Mouse (Mus musculus) 416B (cell line): ENCODE data around the gene Tmem120b.

ENCODE experiments used
- DNase-seq: peaks from one replicate; pipeline ENCODE4 v3.0.0; 2011; ENCODE audit warnings: low read depth

Tmem120b gene

DNA sequence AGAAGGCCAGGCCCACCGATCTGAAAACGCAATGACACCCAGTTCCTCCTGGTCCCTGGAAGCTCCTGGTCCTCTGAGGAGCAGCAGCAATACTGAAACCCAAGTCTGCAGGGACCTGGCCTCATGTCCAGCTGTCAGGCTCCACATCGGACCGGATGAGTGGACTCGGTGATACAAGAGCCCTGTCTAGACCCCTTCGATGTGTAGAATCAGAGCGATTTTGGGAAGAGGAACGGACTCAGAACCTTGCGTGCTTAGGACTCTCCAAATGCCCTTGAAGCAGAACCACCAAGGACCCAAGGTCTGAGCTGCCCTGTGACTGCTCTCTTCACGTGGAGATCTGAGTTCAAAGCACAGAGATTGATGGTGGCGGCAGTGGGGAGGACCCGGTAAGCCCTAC, at the start of gene Tmem120b:
Gene Tmem120b, plus strand, starts transcription at position 301 of the 400 bp plus-strand sequence.
- no peak for DNase-seq

DNA sequence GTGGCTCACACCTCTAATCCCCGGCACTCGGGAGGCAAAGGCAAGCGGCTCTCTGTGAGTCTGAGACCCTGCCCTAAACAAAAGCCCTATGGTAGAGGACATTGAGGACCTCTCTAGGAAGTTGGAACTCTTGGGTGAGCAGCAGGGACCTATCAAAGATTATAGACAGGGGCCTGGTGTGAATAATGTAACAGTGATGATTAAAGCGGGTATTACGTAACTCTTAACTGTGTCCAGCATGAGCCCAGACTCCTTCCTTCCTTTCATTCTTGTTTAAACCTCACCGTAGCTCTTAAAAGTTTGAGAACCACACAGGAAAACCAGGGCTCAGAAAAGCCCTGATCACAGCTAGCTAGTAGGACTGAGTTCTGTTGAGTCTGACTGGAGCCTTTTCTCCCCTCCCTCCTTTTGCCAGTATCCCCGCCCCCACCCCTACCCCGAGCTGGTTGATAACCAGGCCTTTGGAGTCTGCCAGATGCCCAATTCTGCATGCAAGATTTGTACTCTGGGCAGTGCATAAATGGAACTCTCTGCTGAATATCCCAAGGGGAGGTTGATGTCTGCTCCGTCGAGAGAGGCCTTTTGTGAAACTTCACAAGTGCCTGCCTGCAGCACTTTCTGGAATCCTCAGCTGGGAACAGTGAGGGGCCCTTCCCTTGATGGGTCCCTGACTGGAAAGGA, 48.7 kb upstream of the Tmem120b start:
- DNase-seq = peak; percentile 97

DNA sequence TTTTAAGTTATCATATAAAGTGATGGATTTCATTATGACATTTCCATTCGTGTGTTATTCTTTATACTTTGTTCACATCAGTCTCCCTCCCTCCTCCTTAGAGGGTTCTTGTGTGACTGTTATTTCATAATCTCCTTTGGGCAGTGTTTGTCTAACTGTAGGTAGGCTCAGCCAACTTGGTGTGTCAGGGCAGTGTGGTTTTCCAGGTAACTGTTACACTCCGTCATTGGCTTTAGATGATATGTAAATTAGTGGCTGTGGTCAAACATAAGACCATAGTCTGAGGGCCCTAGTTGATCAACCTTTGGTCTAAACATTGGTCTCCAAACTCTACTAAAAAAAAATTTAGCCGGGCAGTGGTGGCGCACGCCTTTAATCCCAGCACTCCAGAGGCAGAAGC, 47.8 kb upstream of the Tmem120b start:
- DNase-seq = peak; percentile 76

DNA sequence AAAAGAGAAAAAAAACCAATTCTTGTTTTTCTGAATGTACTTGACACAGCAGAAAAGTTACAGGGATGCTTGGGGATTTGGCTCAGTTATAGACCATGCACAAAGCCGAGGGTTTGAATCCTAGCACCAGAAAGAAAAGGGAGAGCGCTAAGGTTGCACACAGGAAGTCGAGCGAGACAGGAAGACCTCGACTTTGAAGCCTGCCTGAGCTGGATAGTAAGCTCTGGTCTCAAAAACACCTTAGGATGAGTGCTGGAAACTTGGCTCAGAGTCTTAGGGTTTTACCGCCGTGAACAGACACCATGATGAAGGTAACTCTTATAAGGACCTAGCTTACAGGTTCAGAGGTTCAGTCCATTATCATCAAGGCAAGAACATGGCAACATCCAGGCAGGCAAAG, 46.8 kb upstream of the Tmem120b start:
- no peak for DNase-seq

DNA sequence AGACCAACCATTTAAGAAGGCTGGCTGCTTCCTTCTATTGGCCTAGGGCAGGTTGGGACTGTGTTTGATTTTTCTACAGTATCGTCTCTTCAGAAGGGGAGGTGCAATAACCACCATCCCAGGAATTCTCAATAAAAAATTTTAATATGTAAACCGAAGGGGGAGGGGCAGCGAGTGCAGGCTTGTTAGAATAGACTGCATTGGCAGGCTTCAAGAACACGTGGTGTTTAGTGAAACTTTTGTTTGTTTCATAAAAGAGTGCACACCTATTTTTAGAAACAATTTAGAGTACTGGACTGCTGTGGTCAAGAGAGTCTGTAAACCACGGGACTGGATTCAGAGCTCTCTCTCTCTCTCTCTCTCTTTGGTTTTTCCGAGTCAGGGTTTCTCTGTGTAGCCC, 45.2 kb upstream of the Tmem120b start:
- DNase-seq = peak; percentile 35

DNA sequence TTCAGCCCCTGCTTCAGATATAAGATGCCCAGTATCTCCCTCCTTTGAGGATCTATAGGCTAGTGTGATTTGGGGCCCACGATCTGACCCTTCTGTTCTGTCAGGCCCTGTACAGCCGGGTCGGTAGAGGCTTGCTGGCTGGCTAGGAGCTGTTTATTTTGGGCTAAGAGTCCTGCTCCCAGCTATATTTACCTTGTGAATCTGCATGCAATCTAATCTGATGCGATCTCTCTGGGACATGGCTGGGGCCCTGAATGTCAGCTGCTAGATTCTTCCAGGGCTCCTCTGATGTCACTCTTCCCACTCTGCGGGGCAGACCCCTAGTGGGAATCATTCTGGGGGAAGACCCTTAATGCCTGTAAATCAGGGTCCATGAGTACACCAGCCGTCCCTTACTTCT, 43.9 kb upstream of the Tmem120b start:
- DNase-seq = no peak

DNA sequence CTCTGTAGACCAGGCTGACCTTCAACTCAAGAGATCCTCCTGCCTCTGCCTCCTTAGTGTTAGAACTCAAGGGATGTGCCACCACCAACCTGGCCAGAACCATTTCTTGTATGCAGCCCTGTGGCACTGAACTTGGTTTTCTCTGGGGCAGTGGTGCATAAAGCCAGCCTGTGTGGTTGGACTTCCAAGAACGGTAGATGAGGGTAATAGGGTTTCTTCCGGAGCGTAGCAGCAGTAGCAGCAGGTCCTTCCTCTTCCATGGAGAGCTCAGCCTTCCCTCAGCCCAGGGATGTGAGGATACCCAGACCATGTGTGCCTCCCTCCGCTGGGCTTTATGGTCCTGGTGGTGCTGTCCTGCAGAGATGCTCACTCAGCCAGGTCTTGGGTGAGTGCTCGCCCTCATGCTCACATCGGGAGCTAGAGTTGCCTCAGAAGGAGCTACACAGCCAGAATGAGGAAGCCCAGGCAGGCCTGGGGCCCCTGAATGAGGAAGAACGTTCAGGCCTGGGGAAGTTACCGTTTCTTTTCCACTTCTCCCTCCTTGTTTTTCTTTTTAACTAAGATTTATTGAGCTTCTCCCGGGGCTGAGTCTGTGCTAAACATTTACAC, 43.1 kb upstream of the Tmem120b start:
- DNase-seq = peak; percentile 71

DNA sequence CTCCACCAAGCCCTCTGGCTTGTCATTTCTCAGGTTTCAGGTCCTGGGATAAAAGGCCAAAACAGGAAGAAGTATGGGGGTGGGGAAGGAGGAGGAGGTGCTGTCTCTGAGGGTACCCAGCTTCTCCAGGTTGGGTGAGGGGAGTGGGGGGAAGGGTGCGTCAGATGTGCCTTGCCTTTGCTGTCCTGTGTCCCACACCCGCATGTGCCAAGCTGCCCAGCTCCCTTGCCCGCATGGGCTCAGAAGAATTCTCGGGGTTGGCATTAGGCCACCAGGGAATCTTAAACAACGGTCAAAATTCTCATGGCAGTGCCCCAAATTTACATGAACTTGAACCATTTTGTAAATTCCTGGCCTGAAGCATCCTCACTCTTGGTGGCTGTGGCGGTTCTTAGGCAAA, 41.8 kb upstream of the Tmem120b start:
- DNase-seq = no peak

DNA sequence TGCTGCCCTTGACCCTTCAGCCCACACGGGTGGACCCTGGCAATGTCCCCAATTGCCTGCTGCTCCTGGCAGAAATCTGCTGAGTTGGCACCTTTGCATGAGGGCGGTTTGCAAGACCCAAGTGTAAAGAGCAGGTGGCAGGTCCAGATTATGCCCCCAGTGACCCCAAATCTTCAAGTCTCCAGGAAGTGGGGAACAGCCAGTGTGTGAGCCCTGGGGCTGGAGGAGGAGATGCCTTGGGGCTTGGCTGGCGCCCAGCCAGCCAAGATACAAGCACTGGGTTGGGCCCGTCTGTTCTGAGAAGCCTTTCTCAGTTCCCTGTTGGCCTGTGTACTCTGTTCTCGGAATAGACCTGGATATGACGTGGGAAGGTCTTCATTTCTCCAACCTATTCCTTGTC, 40.8 kb upstream of the Tmem120b start:
- DNase-seq = peak; percentile 54

DNA sequence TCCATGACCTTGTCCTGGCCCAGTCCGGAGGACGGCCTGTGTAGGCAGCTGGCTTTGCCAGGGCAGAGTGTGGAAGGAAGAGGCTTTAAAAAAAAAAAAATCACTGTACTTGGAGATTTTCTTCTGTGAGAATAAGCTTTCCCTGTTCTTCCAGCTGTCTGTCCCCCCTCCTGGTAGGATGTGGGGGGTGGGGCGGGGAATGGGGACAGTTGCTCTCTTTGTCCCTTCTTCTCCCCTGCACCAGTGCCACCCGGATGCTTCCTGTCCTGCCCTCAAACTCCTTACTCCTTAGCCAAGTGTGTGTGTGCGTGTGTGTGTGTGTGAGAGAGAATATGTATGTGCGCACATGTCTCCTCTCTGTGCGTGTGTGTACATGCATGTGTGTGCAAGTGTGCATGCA, 38.5 kb upstream of the Tmem120b start:
- DNase-seq = no peak

DNA sequence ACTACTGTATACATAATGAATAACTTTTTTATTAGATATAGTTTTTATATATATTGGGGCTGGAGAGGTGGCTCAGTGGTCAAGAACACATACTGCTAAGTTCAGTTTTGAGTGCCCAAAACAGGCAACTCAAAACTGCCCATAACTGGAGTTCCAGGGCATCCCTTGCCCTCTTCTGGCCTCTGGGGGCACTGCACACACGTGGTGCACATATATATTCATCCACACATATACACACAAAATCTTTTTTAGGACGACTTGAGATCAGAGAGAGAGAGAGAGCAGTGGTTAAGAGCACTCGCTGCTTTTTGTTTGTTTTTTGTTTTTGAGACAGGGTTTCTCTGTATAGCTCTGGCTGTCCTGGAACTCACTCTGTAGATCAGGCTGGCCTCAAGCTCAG, 36.9 kb upstream of the Tmem120b start:
- no peak for DNase-seq

DNA sequence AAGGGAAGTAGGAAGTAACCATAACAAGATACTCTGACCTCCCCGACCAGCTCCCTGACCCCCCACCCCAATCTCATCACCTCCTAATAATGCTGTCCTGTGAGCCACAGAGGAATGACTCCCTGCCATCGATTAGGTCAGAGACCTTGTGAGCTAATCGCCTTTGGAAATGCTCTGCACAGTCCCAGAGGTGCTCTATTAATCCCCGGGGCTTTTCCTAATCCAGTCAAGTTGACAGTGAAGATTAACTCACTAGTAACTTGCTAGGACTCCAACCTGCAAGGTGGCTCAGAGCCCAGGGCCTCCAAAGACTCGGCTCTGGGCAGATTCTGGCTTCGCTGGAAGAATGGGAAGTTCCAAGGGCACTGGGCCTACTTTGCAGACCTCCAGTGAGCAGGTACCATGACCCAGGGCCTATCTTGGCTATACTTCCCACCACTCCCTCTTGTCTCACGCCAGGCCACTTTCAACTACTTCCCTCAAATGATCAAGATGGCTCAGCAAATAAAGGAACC, 34.5 kb upstream of the Tmem120b start:
- no peak for DNase-seq

DNA sequence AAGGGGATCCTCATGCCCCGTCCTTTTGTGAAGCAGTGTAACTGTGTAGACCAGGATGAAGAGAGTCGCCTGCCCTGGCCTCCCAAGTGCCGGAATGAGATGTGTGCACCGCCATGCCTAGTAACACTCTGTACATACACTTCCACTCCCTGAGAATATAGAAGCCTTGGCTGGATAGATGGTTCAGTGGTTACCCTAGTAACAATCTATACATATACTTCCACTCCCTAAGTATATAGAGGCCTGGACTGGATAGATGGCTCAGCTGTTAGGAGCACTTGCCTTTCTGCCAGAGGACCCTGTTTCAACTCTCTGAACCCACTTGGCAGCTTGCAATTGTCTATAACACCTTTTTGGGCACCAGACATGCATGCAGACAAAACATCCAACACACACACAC, 33.1 kb upstream of the Tmem120b start:
- no peak for DNase-seq

DNA sequence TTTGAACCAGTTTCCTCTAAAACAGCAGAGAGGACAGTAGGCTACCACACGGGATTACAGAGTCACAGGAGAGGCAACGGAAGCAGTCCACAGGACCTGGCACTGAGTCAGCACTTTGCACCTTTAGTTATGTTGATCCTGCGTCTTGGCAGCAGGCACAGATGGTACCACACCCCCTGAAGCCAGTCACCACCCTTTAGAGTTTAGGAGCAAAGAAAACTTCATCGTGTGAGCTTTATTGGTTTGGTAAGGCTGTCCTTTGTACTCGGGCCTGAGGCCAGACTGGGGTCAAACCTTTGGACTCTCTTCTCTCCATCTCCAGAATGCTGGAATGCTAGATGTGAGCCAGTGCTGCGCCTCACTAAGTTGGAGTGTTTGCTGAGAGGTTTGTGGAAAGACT, 32.7 kb upstream of the Tmem120b start:
- peak; percentile 28 for DNase-seq

DNA sequence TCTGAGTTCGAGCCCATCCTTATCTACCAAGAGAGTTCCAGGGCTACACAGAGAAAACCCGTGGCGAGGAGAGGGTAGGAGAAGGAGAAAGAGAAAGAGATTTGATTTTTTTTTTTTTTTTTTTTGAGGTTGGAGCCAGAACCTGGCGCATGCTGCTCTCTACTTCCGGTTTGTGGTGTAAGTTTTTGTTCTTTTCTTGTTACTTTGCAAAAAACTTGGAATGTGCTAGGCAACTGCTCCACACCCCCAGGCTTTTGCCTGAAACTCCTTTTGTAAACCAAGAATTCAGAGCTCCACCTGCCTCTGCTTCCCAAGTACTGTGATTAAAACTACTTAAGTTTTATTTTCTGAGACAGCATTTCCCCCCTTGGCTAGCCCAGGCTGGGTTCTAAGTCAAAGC, 30.1 kb upstream of the Tmem120b start:
- DNase-seq = peak; percentile 37

DNA sequence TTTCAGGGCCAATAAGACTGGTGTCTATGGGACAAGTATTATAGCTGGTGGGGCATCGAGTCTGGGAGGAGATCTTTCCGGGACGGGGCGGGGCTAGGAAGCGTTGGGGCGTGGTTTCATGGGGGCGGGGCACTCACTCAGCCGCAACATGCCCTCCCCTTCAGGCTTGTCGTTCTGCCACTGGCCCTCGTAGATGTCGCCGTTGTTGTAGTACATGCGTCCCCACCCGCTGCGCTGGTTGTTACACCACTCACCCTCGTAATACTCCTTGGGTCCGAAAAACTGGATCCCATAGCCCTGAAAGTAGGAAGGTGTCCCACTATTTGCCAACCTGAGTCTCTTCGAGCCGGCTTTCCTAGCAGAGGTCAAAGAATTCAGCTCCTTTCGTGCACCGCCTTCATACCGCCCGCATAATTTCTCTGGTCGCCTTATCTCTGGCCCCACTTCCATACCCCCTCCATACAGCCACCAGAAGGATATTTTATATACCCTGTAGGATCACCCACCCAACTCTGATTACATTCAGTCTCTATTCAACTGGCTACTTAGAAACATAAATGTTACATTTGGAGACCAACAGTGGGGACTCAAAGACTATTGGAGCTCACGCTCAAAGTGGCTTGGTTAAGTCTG, 29.0 kb upstream of the Tmem120b start:
- DNase-seq = peak; percentile 92

DNA sequence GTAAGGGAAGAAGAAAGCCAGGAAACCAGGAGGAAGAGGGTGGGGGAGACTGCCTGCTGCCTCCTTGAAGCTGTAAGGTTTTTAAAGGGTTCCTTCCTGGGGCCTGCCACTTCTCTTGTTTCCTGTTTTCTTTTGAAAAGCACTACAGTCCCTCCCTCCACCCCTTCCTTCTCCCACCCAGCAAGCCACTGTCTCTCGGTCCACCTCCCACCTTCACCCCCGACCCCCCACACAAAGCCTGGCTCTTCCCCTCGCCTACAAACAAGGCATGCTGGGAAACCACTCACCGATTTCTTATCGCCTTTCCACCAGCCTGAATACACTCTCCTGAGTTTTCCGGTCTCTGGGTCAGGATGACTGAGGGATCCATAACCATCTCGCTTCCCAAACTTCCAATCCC, 27.4 kb upstream of the Tmem120b start:
- DNase-seq = no peak

DNA sequence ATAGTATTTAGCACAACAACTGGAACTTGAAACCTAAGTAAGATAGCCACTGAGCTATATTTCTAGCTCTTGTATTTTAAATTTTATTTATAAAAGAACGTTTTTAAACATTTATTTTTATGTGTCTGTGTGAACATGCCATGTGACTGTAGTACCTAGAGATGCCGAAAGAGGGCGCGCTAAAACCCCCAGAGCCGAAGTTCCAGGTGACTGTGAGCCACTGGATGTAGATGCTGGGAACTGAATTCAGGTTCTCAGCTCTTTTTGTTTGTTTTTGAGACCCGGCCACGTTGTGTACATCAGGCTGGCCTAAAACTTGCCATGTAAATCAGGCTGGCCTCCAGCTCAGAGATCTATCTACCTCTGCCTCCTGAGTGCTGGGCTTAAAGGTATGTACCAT, 24.4 kb upstream of the Tmem120b start:
- peak; percentile 61 for DNase-seq

DNA sequence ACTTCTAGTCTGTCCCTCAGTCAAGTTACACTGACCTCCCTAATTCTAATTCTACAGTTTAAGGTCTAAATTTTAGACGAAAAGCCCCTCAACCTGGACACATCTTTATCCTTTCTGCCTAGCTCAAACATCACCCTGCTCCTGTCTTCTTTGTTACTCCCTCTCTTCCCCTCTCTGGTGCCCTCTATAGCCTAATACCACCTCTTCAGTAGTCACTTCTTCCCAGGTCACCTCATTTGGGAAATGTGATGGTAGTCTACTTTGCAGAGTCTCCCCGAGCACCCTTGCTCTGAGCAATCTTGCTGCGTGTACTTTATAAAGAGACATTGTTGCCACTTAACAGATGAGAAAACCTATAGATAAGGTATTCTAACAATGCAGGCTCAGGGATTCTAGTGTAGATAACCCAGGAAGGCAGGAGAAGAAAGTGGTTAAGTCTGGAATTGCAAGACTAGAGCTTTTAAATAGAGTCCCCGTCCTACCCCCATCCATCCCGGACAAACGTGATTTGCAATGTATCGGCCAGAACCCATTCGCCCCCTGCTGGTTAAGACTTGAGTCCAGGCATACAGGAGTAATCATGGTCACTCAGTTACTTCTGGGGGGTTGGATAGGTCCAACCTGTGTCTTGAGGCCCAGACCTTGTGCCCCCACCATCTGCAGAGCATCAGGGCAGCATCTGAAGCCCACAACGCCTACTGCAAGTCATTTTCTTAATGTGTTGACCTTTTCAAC, 22.5 kb upstream of the Tmem120b start:
- peak; percentile 85 for DNase-seq

DNA sequence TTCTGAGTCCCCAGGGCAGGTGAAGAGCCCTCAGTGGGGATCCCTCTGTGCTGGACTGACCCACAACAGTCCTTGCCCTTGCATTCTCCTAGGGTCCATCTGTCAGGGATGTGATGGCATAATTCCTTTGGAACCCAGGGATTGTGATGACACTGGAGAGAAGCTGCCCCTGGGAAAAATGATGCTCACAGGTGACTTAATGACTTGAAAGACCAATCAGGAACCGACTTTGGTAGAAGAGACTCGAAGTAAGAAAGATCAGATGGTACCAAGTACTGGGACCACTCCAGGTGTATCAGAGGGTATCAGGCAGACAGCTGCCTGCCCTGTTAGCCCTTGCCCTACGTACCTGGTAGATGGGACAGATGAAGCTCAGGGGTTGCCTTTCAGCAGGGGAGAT, 21.3 kb upstream of the Tmem120b start, which contains the start of gene Morn3:
Gene Morn3, minus strand, starts transcription at position 101 of the 400 bp plus-strand sequence.
- DNase-seq = no peak

DNA sequence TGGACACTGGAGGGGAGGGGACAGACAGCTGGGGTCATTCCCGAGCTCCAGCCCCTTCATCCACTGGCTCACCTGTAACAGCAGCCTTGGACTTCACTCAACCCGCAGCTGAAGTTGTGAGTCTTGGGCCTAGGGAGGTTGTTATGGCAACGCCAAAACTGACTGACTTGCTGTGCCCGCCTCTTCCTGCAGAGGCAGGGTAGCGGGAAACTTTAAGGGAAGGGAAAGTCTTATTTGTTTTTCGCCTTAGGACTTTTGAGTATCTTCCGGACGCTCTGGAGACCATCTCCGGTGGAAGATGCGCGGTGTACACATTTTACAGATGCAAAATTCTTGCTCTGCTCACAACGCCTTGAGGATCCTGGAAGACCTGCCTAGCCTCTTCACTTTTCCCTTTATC, 18.9 kb upstream of the Tmem120b start:
- peak; percentile 72 for DNase-seq

DNA sequence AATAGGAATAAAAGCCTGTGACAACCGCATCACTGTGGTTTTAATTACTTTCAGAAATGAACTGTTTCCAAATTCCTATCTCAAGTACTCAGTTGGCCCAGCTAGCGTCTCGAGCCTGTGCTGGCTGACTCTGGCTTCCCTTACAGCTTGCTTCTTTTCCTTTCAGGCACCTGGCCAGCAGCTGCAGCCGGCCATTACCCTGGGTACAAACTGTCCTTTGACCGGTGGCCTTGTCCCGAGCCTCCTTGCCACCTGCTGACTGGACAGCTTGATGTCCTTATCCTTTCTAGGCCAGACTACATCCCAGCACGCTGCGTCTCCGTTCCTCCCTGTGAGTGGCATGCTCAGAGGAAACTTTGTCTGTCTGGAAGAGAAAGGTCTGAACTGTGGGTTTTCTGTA, 17.3 kb upstream of the Tmem120b start:
- no peak for DNase-seq

DNA sequence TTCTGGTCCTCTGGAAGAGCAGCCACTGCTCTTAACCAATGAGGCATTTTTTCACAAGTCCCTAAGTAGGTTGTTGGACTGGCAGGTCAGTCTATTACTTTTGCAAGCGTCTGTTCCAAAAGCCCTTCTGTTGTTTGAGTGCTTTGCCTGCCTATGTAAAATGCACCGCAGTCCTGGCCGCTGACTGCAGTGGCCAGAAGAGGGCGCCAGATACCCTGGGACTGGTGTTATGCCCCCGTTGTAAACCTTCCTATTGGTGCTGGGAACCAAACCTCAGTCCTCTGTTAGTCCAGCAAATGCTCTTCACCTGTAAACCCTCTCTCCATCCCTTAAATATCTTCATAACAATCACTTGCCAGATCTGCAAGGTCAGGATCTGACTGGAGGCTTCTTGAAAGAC, 16.5 kb upstream of the Tmem120b start:
- no peak for DNase-seq
